Mouse (Mus musculus) thymus, adult 2 months (tissue): Measurements from ENCODE around the gene Adamtsl5.

Experiments
- CTCF ChIP-seq: fragments of 200-500 bp; IDR thresholded peaks from 2 replicates; pipeline ENCODE4 v1.5.1; 2012; ENCODE audit warnings: mild to moderate bottlenecking, control low read depth, low read length, moderate library complexity, borderline replicate concordance; ENCODE audit not compliant: control insufficient read depth, poor library complexity, insufficient read depth; ENCODE audit errors: extremely low read depth
- POLR2A ChIP-seq: fragments of 200-500 bp; IDR thresholded peaks from 2 replicates; pipeline ENCODE4 v1.6.1; 2012; ENCODE audit warnings: mild to moderate bottlenecking, low read length, control low read depth, moderate library complexity; ENCODE audit not compliant: control insufficient read depth, poor library complexity, insufficient read depth; ENCODE audit errors: extremely low read depth

DNA sequence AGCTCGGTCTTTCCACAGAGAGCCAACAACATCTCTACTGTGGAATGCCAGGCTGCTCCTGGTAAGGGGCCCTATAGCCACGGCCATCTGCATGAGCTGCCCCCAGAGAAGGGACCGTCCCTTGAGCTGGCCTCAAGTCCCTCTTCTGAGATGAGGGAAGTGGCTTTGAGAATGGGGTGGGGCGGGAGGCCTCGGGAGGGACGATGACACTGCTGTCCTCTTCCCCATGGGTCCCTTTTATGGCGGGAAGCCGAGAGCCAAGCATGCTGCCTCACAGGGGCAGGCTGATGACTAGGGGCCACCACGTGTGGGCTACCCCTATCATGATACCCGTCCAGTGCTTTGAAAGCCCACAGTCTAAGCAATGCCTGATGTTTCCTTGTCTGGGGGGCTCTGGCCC, 31.2 kb downstream of the Adamtsl5 start:
- TF ChIP-seq POLR2A (no peak), CTCF (no peak)
